Mouse (Mus musculus): ENCODE measurements around the gene Saysd1.

The Saysd1 gene

GRCm38 (mm10) chr14:20106271-20106670 lies 32.1 kb downstream of the Saysd1 start:
- DNase-seq (ENCODE audit: low spot score): no peak

GRCm38 (mm10) chr14:20103207-20103606 lies 35.1 kb downstream of the Saysd1 start:
- no peak for DNase-seq (ENCODE audit: low spot score)

GRCm38 (mm10) chr14:20098061-20098460 lies 40.3 kb downstream of the Saysd1 start:
- DNase-seq (ENCODE audit: low spot score): no peak

GRCm38 (mm10) chr14:20094942-20095341 lies 43.4 kb downstream of the Saysd1 start:
- no peak for DNase-seq (ENCODE audit: low spot score)

GRCm38 (mm10) chr14:20093493-20093892 lies 44.8 kb downstream of the Saysd1 start:
- DNase-seq (ENCODE audit: low spot score): no peak

DNA sequence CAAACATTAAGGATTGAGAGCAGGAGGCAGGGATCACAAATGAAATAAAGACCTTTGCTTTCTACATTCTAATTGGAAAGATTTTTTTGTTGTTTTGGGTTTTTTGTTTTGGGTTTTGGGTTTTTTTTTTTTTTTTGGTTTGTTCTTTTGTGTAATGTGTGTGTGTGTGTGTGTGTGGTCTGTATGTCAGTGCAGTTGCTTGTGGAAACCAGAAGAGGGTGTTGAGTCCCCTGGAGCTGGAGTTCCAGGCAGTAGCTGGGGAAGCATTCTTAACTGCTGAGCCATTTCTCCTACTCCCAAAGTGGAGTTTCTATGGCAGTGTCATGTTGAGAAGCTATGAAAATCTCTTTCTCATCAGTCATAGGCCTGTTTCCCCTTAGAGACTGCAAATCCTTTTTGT lies 54.0 kb downstream of the Saysd1 start:
- DNase-seq (ENCODE audit: low spot score): no peak

- DNase-seq (ENCODE audit: low spot score): peak; percentile 82
Observed at GRCm38 (mm10) chr14:20082536-20083325, 55.6 kb downstream of the Saysd1 start.

DNA sequence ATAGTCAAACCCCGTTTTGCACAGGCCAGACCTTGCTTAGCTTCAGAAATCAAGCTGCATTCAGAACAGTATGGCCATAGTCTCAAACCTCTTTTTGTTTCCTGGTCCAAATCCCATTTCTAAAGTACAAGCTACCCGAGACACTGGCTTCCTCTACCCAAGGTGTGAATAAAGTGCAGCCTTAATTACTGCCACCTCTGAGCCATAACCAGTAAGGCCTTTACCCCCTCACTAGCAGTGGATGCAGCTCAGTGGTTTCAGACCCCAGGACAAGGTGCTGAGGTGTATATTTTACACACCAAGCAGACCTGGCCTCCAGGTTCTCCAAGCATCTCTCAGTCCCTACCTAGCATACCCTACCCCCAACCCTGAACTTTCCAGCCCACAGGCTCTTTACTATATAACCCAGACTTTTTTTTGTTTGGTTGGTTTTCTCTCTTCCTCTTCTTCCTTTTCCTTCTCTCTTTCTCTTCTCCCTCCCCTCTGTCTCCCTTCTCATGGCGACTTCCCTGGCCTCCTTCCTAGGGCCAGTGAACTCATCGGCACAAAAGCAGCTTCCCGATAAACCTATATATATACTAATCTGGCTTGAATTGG lies 56.3 kb downstream of the Saysd1 start:
- DNase-seq (ENCODE audit: low spot score): no peak

DNA sequence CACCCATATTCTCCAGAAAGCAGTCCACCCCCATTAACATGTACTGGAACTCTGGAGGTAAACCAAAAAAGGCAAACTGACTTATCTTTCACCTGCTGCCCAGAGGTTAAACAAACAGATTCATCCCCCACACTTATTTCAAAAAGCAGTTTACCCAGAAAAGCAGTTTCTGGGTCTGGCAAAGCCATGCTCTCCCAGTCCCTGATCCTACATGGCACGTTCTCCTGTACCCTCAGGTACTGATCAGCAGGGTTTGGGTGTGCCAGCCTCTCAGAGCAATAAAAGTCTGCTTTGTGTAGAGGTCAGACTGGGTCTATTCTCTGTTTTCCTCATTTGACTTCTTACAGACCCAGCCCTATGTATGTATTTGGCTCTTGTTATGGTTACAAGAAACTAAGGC lies 57.2 kb downstream of the Saysd1 start:
- no peak for DNase-seq (ENCODE audit: low spot score)

GRCm38 (mm10) chr14:20077181-20077580 lies 61.2 kb downstream of the Saysd1 start:
- no peak for DNase-seq (ENCODE audit: low spot score)

GRCm38 (mm10) chr14:20075544-20075943 lies 62.8 kb downstream of the Saysd1 start:
- DNase-seq (ENCODE audit: low spot score): no peak

GRCm38 (mm10) chr14:20074759-20075158 lies 63.6 kb downstream of the Saysd1 start:
- DNase-seq (ENCODE audit: low spot score): no peak

GRCm38 (mm10) chr14:20070629-20071028 lies 67.7 kb downstream of the Saysd1 start:
- DNase-seq (ENCODE audit: low spot score): no peak

GRCm38 (mm10) chr14:20068365-20068764 lies 70.0 kb downstream of the Saysd1 start:
- no peak for DNase-seq (ENCODE audit: low spot score)

DNA sequence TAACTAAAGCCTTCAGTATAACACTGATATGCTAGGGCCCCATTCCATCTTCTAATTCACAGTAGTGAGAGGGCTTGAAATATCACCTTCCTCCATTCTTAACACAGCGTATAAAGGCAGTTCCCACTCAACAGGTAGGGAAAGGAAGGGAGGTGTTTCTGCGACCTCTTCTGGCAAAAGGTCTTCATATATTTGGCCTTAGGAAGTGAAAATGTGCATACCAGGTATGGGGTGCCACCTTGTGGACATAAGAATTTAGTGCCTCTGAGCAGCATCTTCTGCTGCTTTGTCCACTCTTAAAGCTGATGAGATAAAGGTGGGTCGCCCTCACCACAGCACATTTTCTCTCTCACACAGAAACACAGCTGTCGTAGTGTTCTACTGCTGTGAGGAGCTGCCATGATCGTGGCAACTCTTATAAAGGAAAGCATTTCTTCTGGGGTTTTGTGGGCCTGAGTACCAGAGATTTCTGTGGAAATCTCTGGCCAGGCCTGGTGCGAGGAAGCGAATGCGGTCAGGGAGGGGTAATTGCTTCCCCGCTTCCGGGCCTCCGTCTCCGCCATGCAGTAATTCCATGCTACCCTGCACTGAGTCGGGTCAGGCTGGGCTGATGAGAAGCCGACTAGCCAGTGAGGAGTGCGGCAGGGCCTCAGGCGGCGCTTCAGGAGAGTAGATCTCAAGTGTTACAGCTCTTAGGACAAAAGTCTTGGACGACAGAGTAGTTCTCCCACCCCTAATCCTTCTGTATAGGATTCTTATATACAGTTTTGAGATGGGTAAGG lies 70.8 kb downstream of the Saysd1 start:
- no peak for DNase-seq (ENCODE audit: low spot score)

DNA sequence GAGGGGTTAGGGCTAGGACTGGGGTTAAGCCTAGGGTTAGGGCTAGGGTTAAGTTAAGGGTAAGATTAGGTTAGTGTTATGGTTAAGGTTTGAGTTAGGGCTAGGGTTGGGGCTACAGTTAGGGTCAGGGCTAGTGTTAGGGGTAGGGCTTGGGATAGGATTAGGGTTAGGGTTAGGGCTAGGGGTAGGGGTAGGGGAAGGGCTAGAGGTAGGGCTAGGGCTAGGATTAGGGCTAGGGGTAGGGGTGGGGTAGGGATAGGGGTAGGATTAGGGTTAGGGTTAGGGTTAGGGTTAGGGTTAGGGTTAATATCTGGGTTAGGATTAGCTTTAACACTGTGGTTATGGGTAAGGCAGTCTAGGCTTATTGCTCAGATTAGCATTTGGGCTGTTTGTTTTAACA lies 73.6 kb downstream of the Saysd1 start:
- no peak for DNase-seq (ENCODE audit: low spot score)

DNA sequence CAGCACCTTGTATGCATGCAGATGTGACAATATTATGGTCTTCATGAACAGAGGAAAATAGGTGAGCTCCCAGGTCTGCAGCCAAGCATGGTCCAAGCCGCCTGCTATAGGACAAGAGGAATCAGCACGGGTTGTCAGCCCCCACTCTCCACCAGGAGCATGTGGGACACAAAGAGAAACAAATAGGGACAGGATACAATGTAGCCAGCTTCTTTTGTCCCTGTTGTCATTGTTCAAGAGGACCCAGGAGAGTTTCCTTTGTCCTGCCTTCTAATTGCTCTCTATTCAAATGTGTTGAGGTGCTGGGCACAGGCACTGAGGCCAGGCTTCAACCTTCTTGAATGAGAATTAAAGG lies 89.9 kb downstream of the Saysd1 start:
- no peak for DNase-seq (ENCODE audit: low spot score)

GRCm38 (mm10) chr14:20047814-20048480 lies 90.4 kb downstream of the Saysd1 start:
- DNase-seq (ENCODE audit: low spot score): no peak

DNA sequence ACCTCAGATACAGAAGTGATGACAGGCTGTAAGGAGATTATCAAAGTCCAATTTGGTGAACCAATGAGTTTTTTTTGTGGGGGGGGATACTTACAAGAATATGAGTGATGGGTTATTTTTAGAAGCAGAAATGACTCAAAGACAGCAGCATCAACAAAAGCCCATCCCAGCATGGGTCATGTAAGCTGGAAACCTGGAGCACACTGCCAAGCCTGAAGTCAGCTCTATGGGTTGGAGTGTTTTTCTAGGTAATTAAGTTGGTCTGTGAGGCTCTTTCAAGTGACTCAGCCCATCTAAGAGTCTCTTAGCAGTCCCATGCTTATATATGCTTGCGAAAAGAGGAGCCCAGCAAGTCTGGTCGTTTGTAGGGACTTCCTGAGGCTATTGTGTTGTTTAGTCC lies 91.0 kb downstream of the Saysd1 start:
- no peak for DNase-seq (ENCODE audit: low spot score)

DNA sequence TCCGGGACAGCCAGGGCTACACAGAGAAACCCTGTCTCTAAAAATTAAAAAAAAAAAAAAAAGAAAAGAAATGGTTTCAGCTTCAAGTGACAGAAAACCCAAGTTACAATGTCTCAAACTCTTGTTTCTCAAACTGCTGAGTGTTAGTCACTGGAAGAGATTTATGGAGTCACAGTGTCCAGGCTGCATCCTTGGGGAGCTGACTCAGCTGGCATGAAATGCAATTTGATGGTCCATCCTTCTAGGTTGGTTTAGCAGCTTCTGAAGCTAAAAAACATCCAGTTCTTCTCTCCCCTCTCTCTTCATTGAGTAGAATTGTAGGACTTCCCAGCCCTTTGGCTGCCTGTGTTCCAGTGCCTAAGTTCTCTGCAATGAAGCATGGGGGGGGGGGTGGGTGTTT lies 94.3 kb downstream of the Saysd1 start:
- no peak for DNase-seq (ENCODE audit: low spot score)

- no peak for DNase-seq (ENCODE audit: low spot score)
Observed at GRCm38 (mm10) chr14:20041836-20042235, 96.5 kb downstream of the Saysd1 start.

DNA sequence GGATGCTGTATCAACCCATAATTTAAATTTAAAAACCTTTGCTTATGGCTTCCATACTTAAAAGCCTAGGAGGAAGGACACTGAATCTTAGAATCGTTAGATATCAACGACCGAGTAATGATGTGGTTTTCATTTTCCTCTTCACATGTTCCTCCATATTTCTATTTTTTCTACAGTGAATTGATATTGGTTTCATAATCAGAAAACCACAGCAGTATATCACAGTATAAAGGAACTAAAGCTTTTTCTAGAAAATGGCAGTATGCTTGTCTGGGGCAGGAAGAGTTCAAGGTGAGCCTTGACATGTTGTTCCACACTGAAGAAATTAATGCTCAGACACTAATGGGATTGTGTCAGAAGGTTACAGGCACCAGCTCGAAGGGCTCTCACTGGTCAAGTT lies 97.4 kb downstream of the Saysd1 start:
- no peak for DNase-seq (ENCODE audit: low spot score)

DNA sequence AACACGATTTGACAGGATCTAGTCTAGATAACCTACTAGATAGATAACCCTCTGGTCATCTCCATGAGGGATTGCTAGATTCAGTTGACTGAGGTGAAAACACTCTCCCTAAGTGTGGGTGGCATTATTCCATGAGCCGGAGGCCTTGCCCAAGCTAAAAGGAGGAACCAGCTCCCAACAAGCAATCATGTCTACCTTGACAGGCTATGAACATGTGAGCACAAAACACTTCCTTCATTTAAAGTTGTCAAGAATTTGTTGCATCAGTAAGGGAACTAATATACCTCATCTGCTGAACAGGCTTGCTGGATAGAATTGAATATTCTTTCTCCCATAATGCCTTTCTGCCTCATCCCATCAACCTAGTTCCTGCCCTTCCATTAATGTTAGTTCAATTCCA lies 98.5 kb downstream of the Saysd1 start:
- DNase-seq (ENCODE audit: low spot score): no peak

Data from ovary, postnatal 10 days (tissue).